Mouse (Mus musculus) embryonic facial prominence, embryonic 10.5 days (tissue): ENCODE data around the gene Exoc6. TPM values are rescaled to one million over a fixed set of nuclear protein-coding genes. Genes with fewer than 3 reads are reported as not detected.
"Not testable (repeated sequence)": the region's sequence is repeated elsewhere in the genome, so short reads cannot be mapped to it uniquely, and the experiment has no call there.

ENCODE experiments used
- DNase-seq: peaks from one replicate; pipeline ENCODE4 v3.0.0-alpha.2; 2017; ENCODE audit warnings: low spot score
- H3K27ac ChIP-seq: fragments of 300-500 bp; sonication (generic); replicated peaks from 2 replicates; pipeline ENCODE4 v1.5.1; 2016; ENCODE audit warnings: mild to moderate bottlenecking
- H3K27me3 ChIP-seq: fragments of 300-500 bp; sonication (generic); replicated peaks from 2 replicates; pipeline ENCODE4 v1.6.1; 2016; ENCODE audit warnings: low read depth, mild to moderate bottlenecking; ENCODE audit not compliant: poor library complexity, severe bottlenecking
- H3K36me3 ChIP-seq: fragments of 300-500 bp; sonication (generic); replicated peaks from 2 replicates; pipeline ENCODE4 v1.6.1; 2016; ENCODE audit warnings: mild to moderate bottlenecking, moderate library complexity
- H3K4me1 ChIP-seq: fragments of 300-500 bp; sonication (generic); 2 replicates; pipeline ENCODE4 v1.6.1; 2016
- H3K4me3 ChIP-seq: fragments of 300-500 bp; sonication (generic); 2 replicates; pipeline ENCODE4 v1.5.1; 2016; ENCODE audit warnings: mild to moderate bottlenecking, moderate library complexity
- H3K9me3 ChIP-seq: fragments of 300-500 bp; sonication (generic); 2 replicates; pipeline ENCODE4 v1.6.1; 2016; ENCODE audit warnings: mild to moderate bottlenecking
- whole genome bisulfite sequencing: fragments of 180-500 bp; shearing (Covaris S2); methylation state at CpG from one replicate; pipeline ENCODE4 v1.1.7; 2016; 5-methylcytosine and 5-hydroxymethylcytosine counted together
- polyA plus RNA-seq: library from polyadenylated mRNA; unstranded; fragments of >200 nt; fragmentation: Nextera tagmentation; extraction: Ambion mirVana; gene quantifications from 2 replicates; pipeline ENCODE4 v1.2.1, GENCODE M21; 2016

The Exoc6 gene
- polyA plus RNA-seq, 1 experiment from 2014 or later: 8.5 TPM

DNA sequence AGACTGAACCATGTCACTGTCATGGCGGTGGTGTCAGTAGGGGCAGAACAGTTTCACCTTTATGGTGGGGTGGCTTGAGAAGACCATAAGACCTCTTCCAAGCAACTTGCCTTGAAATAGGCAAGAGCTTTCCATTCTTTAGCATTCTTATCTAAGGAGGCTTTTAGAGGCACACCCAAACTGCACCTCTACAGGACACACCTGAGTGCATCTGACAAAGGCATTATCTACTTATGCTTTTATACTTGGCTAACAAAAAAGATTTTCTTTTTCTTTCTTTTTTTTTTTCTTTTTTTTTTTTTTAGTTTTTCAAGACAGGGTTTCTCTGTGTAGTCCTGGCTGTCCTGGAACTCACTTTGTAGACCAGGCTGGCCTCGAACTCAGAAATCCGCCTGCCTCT is 22.5 kb upstream of the Exoc6 start:
- not testable (repeated sequence) for H3K36me3 ChIP-seq, H3K4me3 ChIP-seq, H3K4me1 ChIP-seq, H3K9me3 ChIP-seq, H3K27me3 ChIP-seq, H3K27ac ChIP-seq, DNase-seq
- 94% methylated on average over 3 of the region's 3 CpGs for WGBS

- no peak for DNase-seq
- WGBS: 77% methylated on average over 6 of the region's 6 CpGs
- H3K27me3 ChIP-seq: peaks cover 9% of the 10 kb centered on the region
- H3K4me1 ChIP-seq: 0 out of 2 replicates have a peak, but pooled peaks cover 3% of the 10 kb centered on the region
- H3K27ac ChIP-seq: no peak overlapping the region
- H3K9me3 ChIP-seq: no peaks in the 10 kb centered on the region
- H3K36me3 ChIP-seq: no peaks in the 10 kb centered on the region
- no peak overlapping the region for H3K4me3 ChIP-seq
These were observed 21.6 kb upstream of the Exoc6 start for GRCm38 (mm10) chr19:37528581-37528980.

DNA sequence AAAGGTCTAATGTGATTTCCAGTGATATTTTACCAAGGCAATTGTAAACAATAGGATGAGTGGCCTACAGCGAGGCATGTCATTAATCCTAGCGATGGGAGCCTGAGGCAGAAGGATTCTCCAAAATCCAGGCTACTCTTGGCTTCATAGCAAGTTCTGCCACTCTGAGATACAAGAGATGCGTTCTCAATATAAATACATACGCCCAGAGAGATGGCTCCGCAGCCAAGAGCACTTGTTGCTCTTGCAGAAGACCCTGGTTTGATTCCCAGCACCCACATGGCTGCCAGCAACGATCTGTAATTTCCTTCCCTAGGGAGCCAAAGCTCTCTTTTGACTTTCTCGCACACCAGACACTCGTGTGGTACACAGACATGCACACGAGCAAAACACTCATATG is 20.9 kb upstream of the Exoc6 start:
- Histone ChIP-seq H3K9me3 (no peaks in the 10 kb centered on the region), H3K27me3 (peaks cover 9% of the 10 kb centered on the region), H3K36me3 (no peaks in the 10 kb centered on the region), H3K4me1 (0 out of 2 replicates have a peak, but pooled peaks cover 3% of the 10 kb centered on the region), H3K4me3 (no peak overlapping the region), H3K27ac (no peak overlapping the region)
- DNase-seq: no peak
- WGBS: 91% methylated on average over 9 of the region's 9 CpGs

GRCm38 (mm10) chr19:37529975-37530515 is 20.2 kb upstream of the Exoc6 start:
- WGBS: 49% methylated on average over 7 of the region's 7 CpGs
- H3K9me3 ChIP-seq: no peaks in the 10 kb centered on the region
- no peak for DNase-seq

GRCm38 (mm10) chr19:37530601-37531000 is 19.6 kb upstream of the Exoc6 start:
- Histone ChIP-seq H3K9me3 (no peaks in the 10 kb centered on the region), H3K27me3 (peaks cover 9% of the 10 kb centered on the region), H3K27ac (no peak overlapping the region), H3K36me3 (no peaks in the 10 kb centered on the region), H3K4me3 (no peak overlapping the region), H3K4me1 (0 out of 2 replicates have a peak, but pooled peaks cover 3% of the 10 kb centered on the region)
- DNase-seq: no peak
- WGBS: 82% methylated on average over 3 of the region's 3 CpGs

More at GRCm38 (mm10) chr19:37529975-37530515, 20.2 kb upstream of the Exoc6 start:
- H3K4me1 ChIP-seq: 0 out of 2 replicates have a peak, but pooled peaks cover 3% of the 10 kb centered on the region
- H3K4me3 ChIP-seq: no peak overlapping the region
- no peaks in the 10 kb centered on the region for H3K36me3 ChIP-seq
- H3K27ac ChIP-seq: no peak overlapping the region
- peaks cover 9% of the 10 kb centered on the region for H3K27me3 ChIP-seq

GRCm38 (mm10) chr19:37531200-37531845 is 18.9 kb upstream of the Exoc6 start:
- Histone ChIP-seq H3K4me1 (0 out of 2 replicates have a peak, but pooled peaks cover 3% of the 10 kb centered on the region), H3K4me3 (no peak overlapping the region), H3K27me3 (peaks cover 4% of the 10 kb centered on the region), H3K36me3 (no peaks in the 10 kb centered on the region), H3K9me3 (no peaks in the 10 kb centered on the region), H3K27ac (no peak overlapping the region)
- DNase-seq: no peak
- 60% methylated on average over 7 of the region's 7 CpGs for WGBS

- WGBS: 84% methylated on average over 5 of the region's 5 CpGs
- DNase-seq: no peak
- Histone ChIP-seq H3K27ac (no peak overlapping the region), H3K4me3 (no peak overlapping the region), H3K4me1 (no peaks in the 10 kb centered on the region), H3K27me3 (no peaks in the 10 kb centered on the region), H3K9me3 (no peaks in the 10 kb centered on the region), H3K36me3 (no peaks in the 10 kb centered on the region)
These were observed 17.0 kb upstream of the Exoc6 start for GRCm38 (mm10) chr19:37533196-37533595.

- no peaks in the 10 kb centered on the region for H3K4me1 ChIP-seq
- no peaks in the 10 kb centered on the region for H3K27me3 ChIP-seq
- H3K4me3 ChIP-seq: no peak overlapping the region
- H3K27ac ChIP-seq: no peak overlapping the region
- no peaks in the 10 kb centered on the region for H3K9me3 ChIP-seq
- 49% methylated on average over 3 of the region's 3 CpGs for WGBS
- no peaks in the 10 kb centered on the region for H3K36me3 ChIP-seq
- DNase-seq: no peak
These were observed 15.4 kb upstream of the Exoc6 start for GRCm38 (mm10) chr19:37534737-37535365.

GRCm38 (mm10) chr19:37536426-37536825 is 13.8 kb upstream of the Exoc6 start:
- Histone ChIP-seq H3K9me3 (no peaks in the 10 kb centered on the region), H3K27me3 (no peaks in the 10 kb centered on the region), H3K4me3 (no peak overlapping the region), H3K4me1 (no peaks in the 10 kb centered on the region), H3K36me3 (no peaks in the 10 kb centered on the region), H3K27ac (no peak overlapping the region)
- 86% methylated on average over 7 of the region's 7 CpGs for WGBS
- DNase-seq: no peak

DNA sequence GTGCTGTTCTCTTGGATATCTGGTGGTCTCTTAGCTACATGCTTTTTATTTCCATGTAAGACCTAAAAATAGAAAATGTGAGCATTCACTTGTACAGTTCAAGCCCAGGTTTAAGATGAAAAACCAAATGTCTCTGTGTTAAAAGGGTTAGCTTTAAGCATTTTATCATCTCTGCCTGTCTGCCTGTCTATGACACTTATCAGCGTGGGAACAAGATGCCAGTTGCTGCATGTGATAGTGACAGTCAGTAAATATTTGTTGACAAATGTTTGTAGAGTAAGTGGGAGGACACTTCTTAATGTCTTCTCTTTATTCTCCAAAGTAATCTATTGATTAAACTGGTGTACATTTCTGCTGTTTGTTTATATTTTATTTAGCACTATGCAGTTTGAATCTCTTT is 12.5 kb upstream of the Exoc6 start:
- no peak for DNase-seq
- Histone ChIP-seq H3K36me3 (no peaks in the 10 kb centered on the region), H3K4me1 (no peaks in the 10 kb centered on the region), H3K4me3 (no peak overlapping the region), H3K9me3 (no peaks in the 10 kb centered on the region), H3K27ac (no peak overlapping the region), H3K27me3 (no peaks in the 10 kb centered on the region)
- 87% methylated on average over 1 of the region's 1 CpGs for WGBS

GRCm38 (mm10) chr19:37540201-37540600 is 10.0 kb upstream of the Exoc6 start:
- Histone ChIP-seq H3K27ac (no peak overlapping the region), H3K9me3 (no peaks in the 10 kb centered on the region), H3K4me3 (no peak overlapping the region), H3K27me3 (no peaks in the 10 kb centered on the region; the same call in 1 of the 2 replicates), H3K36me3 (no peaks in the 10 kb centered on the region), H3K4me1 (no peaks in the 10 kb centered on the region)
- no peak for DNase-seq
- WGBS: 76% methylated on average over 7 of the region's 7 CpGs

DNA sequence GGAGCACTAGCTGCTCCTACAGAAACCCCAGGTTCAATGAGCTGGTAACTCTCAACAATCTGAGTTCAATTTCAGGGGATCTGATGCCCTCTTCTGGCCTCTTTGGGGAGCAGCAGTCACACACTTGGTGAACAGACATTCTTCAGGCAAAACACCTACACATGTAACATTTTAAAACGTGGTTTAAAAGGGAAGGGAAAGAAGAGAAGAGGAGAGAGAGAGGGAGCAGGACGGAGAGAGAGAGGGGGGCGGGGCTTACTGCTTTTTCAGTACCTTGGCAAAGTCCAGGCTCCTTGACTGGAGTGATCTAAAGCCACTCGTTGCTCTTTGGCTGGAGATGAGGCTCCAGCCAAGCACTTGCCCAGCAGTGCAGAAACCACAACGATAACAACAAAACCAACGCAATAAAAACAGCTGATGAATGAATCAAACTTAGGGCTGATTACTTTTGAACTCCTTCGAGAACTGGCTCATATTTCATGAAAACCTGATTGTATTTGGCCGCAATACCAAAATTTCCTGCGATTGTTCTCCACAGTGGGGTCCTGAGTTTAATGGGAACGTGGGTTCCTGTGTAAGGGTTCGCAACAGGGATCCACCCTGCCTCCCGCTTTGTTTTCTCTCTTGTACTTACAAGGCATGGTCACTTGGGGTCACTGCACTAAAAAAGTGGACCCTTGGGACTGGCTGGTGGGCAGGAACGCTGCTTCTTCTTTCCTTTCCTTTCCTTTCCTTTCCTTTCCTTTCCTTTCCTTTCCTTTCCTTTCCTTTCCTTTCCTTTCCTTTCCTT is 6.5 kb upstream of the Exoc6 start:
- no peak overlapping the region for H3K4me3 ChIP-seq
- H3K27me3 ChIP-seq: peaks cover 28% of the 10 kb centered on the region
- WGBS: 68% methylated on average over 13 of the region's 13 CpGs
- DNase-seq: no peak
- no peaks in the 10 kb centered on the region for H3K4me1 ChIP-seq
- no peaks in the 10 kb centered on the region for H3K36me3 ChIP-seq
- H3K27ac ChIP-seq: no peak overlapping the region
- H3K9me3 ChIP-seq: no peaks in the 10 kb centered on the region
